Mouse (Mus musculus) heart, embryonic 14.5 days (tissue): ENCODE results near the gene Nudt2. TPM values are rescaled to one million over a fixed set of nuclear protein-coding genes. Genes with fewer than 3 reads are reported as not detected.

Experiments used
- ATAC-seq: fragments of 200-750 bp; cut with Nextera tagmentation; 2 replicates; pipeline ENCODE4 v1.8.0; 2017; ENCODE audit warnings: low read depth, moderate TSS enrichment; ENCODE audit not compliant: insufficient number of reproducible peaks, insufficient read depth, low FRiP score
- H3K27ac ChIP-seq, 2 experiments: fragments of 200-500 bp in 1 of 2; fragments of 300-500 bp in 1 of 2; sonication (generic) in 1 of 2; replicated peaks in 1 of 2; 2 replicates each; pipeline ENCODE4 v1.5.1; 2012 to 2014; ENCODE audit warnings: low read depth in 2 of 2, low read length in 2 of 2, control low read depth in 1 of 2, mild to moderate bottlenecking in 1 of 2, mixed read lengths in 1 of 2; ENCODE audit not compliant: control insufficient read depth in 1 of 2, insufficient read depth in 1 of 2
- H3K27me3 ChIP-seq: fragments of 300-500 bp; sonication (generic); 2 replicates; pipeline ENCODE4 v1.6.1; 2014; ENCODE audit warnings: mild to moderate bottlenecking, low read length, control low read depth; ENCODE audit not compliant: control insufficient read depth, insufficient read depth
- H3K36me3 ChIP-seq: fragments of 300-500 bp; sonication (generic); 2 replicates; pipeline ENCODE4 v1.6.1; 2014; ENCODE audit warnings: mild to moderate bottlenecking, control low read depth, low read length, mixed read lengths; ENCODE audit not compliant: control insufficient read depth, insufficient read depth
- H3K4me1 ChIP-seq, 2 experiments: fragments of 200-500 bp in 1 of 2; fragments of 300-500 bp in 1 of 2; sonication (generic) in 1 of 2; 2 replicates each; pipeline ENCODE4 v1.6.1; 2012 to 2014; ENCODE audit warnings: low read length in 2 of 2, control low read depth in 1 of 2, mixed read lengths in 1 of 2; ENCODE audit not compliant: control insufficient read depth in 2 of 2, insufficient read depth in 2 of 2
- H3K4me2 ChIP-seq: fragments of 300-500 bp; sonication (generic); 2 replicates; pipeline ENCODE4 v1.6.1; 2014; ENCODE audit warnings: mild to moderate bottlenecking, low read length
- H3K4me3 ChIP-seq, 2 experiments: fragments of 200-500 bp in 1 of 2; fragments of 300-500 bp in 1 of 2; sonication (generic) in 1 of 2; 2 replicates each; pipeline ENCODE4 v1.5.1; 2012 to 2014; ENCODE audit warnings: low read length in 2 of 2, mild to moderate bottlenecking in 2 of 2, control low read depth in 1 of 2, low read depth in 1 of 2, moderate library complexity in 1 of 2; ENCODE audit not compliant: control insufficient read depth in 1 of 2, insufficient read depth in 1 of 2
- H3K9ac ChIP-seq: fragments of 300-500 bp; sonication (generic); 2 replicates; pipeline ENCODE4 v1.6.1; 2014; ENCODE audit warnings: mild to moderate bottlenecking, low read length
- H3K9me3 ChIP-seq: fragments of 300-500 bp; sonication (generic); 2 replicates; pipeline ENCODE4 v1.6.1; 2016; ENCODE audit warnings: low read length, control low read depth; ENCODE audit not compliant: control insufficient read depth
- WGBS: fragments of 180-500 bp; shearing (Covaris S2); extraction: QIAGEN DNeasy Blood & Tissue Kit; methylation state at CpG from one replicate; pipeline ENCODE4 v1.1.7; 2014; 5-methylcytosine and 5-hydroxymethylcytosine counted together
- polyA plus RNA-seq: library from polyadenylated mRNA; unstranded; fragments of >200 nt; fragmentation: Nextera tagmentation; extraction: Ambion mirVana; gene quantifications from 2 replicates; pipeline ENCODE4 v1.2.1, GENCODE M21; 2014

The Nudt2 gene
- polyA plus RNA-seq, 1 experiment from 2014 or later, result 43.9 TPM

- no peaks in the 10 kb centered on the region for H3K36me3 ChIP-seq
- H3K9ac ChIP-seq, result no peak overlapping the region
- no peaks in the 10 kb centered on the region for H3K9me3 ChIP-seq
- H3K27me3 ChIP-seq, result 0 out of 2 replicates have a peak, but pooled peaks cover 6% of the 10 kb centered on the region
- H3K4me2 ChIP-seq, result no peak overlapping the region
- H3K4me3 ChIP-seq, result no peak overlapping the region
- H3K4me1 ChIP-seq, result no peaks in the 10 kb centered on the region
- H3K27ac ChIP-seq, result no peak overlapping the region
- no peak for ATAC-seq
- WGBS, result 87% methylated on average over 6 of the region's 6 CpGs
Measured at GRCm38 (mm10) chr4:41522136-41522535, 57.2 kb downstream of the Nudt2 start.

GRCm38 (mm10) chr4:41522788-41523187 lies 57.8 kb downstream of the Nudt2 start:
- no peak overlapping the region for H3K27ac ChIP-seq
- H3K27me3 ChIP-seq, result 0 out of 2 replicates have a peak, but pooled peaks cover 6% of the 10 kb centered on the region
- H3K36me3 ChIP-seq, result no peaks in the 10 kb centered on the region
- peaks cover 0 to under 1% of the 10 kb centered on the region in 2 experiments; a peak in 1 of 4 replicates for H3K4me1 ChIP-seq
- H3K9me3 ChIP-seq, result no peaks in the 10 kb centered on the region
- H3K4me3 ChIP-seq, result no peak overlapping the region
- WGBS, result 41% methylated on average over 5 of the region's 5 CpGs
- no peak overlapping the region for H3K4me2 ChIP-seq
- H3K9ac ChIP-seq, result no peak overlapping the region
- ATAC-seq, result no peak

- Histone ChIP-seq H3K9me3 (no peaks in the 10 kb centered on the region), H3K27ac (no peak overlapping the region), H3K9ac (no peak overlapping the region), H3K4me3 (no peak overlapping the region), H3K4me1 (peaks cover 5 to 10% of the 10 kb centered on the region in 2 experiments; a peak in 3 of 4 replicates), H3K36me3 (no peaks in the 10 kb centered on the region), H3K27me3 (0 out of 2 replicates have a peak, but pooled peaks cover 6% of the 10 kb centered on the region), H3K4me2 (no peak overlapping the region)
- 61% methylated on average over 7 of the region's 7 CpGs for WGBS
- no peak for ATAC-seq
Measured at GRCm38 (mm10) chr4:41523839-41524238, 58.9 kb downstream of the Nudt2 start.

- no peak overlapping the region for H3K4me3 ChIP-seq
- no peaks in the 10 kb centered on the region for H3K9me3 ChIP-seq
- ATAC-seq, result no peak
- peaks cover 5 to 10% of the 10 kb centered on the region in 2 experiments; a peak in 3 of 4 replicates for H3K4me1 ChIP-seq
- H3K36me3 ChIP-seq, result no peaks in the 10 kb centered on the region
- H3K27me3 ChIP-seq, result 0 out of 2 replicates have a peak, but pooled peaks cover 6% of the 10 kb centered on the region
- H3K9ac ChIP-seq, result no peak overlapping the region
- no peak overlapping the region for H3K27ac ChIP-seq
- 60% methylated on average over 9 of the region's 9 CpGs for WGBS
- H3K4me2 ChIP-seq, result no peak overlapping the region
Measured at GRCm38 (mm10) chr4:41524829-41525228, 59.9 kb downstream of the Nudt2 start.

GRCm38 (mm10) chr4:41526553-41526952 lies 61.6 kb downstream of the Nudt2 start:
- Histone ChIP-seq H3K4me2 (no peak overlapping the region), H3K4me3 (no peak overlapping the region), H3K27ac (no peak overlapping the region), H3K9ac (no peak overlapping the region), H3K4me1 (peaks cover 5 to 10% of the 10 kb centered on the region in 2 experiments; a peak in 3 of 4 replicates), H3K27me3 (0 out of 2 replicates have a peak, but pooled peaks cover 6% of the 10 kb centered on the region), H3K9me3 (no peaks in the 10 kb centered on the region), H3K36me3 (no peaks in the 10 kb centered on the region)
- WGBS, result 68% methylated on average over 7 of the region's 7 CpGs
- ATAC-seq, result no peak

- Histone ChIP-seq H3K27ac (no peak overlapping the region), H3K9ac (no peak overlapping the region), H3K9me3 (no peaks in the 10 kb centered on the region), H3K36me3 (no peaks in the 10 kb centered on the region), H3K4me1 (peaks cover 5 to 10% of the 10 kb centered on the region in 2 experiments; a peak in 3 of 4 replicates), H3K27me3 (0 out of 2 replicates have a peak, but pooled peaks cover 10% of the 10 kb centered on the region), H3K4me2 (no peak overlapping the region), H3K4me3 (no peak overlapping the region)
- ATAC-seq, result no peak
- WGBS, result 37% methylated on average over 13 of the region's 13 CpGs
Measured at GRCm38 (mm10) chr4:41527076-41527475, 62.1 kb downstream of the Nudt2 start.

GRCm38 (mm10) chr4:41527996-41528395 lies 63.0 kb downstream of the Nudt2 start:
- Histone ChIP-seq H3K4me2 (0 out of 2 replicates have a peak overlapping the region, but pooled peaks have one; percentile 0), H3K27ac (no peak overlapping the region), H3K9me3 (no peaks in the 10 kb centered on the region), H3K9ac (no peak overlapping the region), H3K27me3 (0 out of 2 replicates have a peak, but pooled peaks cover 11% of the 10 kb centered on the region), H3K36me3 (no peaks in the 10 kb centered on the region), H3K4me3 (no peak overlapping the region), H3K4me1 (peaks cover 5 to 10% of the 10 kb centered on the region in 2 experiments; a peak in 3 of 4 replicates)
- 18% methylated on average over 8 of the region's 8 CpGs for WGBS
- ATAC-seq, result no peak
